Mouse (Mus musculus) cerebellum, adult 8-10 months (tissue): Measurements from ENCODE around the gene Dnajb12.

Experiments used
- DNase-seq: peaks from one replicate; pipeline ENCODE4 v3.0.0; 2022

The Dnajb12 gene

DNA sequence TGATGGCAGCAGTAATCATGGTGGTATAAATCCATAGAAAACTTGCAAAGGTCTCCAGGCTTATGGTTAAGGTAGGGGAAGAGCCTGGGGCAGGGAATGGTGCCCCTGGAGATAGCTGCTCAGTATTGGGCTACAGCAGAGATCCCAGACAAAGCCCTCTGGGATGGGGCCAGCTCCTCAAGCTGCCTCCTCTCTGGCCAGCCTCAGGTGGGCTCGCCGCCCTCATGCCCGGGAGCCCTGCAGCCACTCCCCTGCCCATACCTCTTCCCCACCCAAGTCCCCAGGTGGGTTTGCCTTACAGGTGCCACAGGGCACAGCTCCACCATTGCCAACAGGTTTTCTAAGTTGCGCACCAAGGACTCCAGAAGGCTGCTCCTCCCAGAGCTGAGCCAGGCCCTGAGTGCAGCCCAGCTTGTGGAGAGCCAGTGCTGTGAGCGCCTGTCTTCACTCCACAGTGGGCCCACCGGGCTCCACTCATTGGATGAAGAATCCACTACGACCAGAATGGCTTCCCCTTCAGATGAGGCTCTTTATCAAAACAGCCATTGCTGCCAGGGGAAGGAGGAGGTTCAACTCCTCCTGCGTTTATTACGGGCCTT is 18.9 kb downstream of the Dnajb12 start:
- no peak for DNase-seq

DNA sequence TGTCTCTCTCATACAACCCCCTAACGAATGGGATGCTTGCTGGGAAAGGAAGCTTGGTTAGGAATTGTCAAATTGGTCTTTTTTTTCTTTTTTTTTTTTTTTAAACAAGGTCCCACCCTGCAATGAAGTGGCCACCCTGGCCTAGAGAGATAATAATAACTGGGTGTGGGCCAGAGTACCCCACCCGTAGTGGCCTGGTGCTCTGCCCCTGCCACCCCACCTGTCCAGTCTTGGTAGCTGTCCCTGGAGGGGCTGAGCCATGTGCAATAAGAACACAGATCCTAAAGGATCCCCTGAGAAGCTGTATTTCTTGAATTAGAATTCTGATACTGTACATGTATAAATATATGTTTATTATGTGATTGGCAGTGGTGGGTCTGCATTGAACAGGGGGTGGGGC is 19.6 kb downstream of the Dnajb12 start:
- no peak for DNase-seq

DNA sequence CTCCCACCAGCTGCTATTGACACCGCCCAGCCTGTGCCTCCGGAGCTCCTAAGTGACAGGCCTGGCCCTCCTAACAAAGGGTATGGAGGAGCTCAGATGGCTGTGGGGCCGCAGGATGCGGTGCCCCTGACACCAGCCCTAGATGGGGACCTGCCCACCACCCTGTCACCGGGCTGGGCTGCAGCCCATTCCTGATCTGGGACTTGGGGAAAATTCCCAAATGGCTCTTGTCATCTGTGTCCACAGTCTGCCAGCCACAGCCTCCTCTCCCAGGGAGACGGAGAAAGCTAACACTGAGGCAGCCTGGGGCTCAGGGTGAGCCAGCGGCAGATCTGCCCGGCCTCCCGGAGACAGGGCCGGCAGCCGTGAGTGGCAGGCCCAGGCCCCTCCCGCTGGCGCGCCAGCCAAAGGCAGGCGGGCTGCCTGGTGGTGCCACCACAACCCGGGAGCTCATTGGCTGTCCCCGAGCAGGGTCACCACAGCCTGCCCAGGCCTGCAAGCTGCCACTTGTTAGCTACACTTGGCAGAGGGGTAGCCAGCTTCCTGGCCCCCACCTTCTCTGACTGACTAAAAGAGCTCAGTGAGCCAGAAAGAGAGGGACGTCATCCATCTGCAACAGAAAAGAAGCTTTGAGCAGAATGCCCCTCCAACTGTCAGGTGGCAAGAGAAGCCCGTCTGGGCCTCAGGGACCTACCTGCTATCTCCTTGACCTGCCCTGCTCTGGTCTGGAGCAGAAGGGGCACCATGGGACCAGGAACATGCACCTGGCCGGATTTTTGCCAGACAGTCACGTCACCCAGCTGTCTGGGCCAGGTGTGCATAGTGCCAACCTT is 20.2 kb downstream of the Dnajb12 start:
- DNase-seq, result peak; percentile 84

DNA sequence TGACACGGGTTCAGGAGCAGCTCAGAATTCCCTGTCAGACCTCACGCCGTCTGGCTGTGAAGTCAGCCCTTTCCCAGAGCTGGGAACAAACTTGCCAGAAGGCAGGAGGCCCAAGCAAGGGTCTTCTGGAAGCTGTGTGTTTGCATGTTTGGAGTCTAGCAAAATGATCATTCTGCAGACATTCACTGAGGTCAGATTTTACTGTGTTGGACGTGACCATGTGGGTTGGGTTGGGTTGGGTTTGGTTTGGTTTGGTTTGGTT is 20.7 kb downstream of the Dnajb12 start:
- no peak for DNase-seq

DNA sequence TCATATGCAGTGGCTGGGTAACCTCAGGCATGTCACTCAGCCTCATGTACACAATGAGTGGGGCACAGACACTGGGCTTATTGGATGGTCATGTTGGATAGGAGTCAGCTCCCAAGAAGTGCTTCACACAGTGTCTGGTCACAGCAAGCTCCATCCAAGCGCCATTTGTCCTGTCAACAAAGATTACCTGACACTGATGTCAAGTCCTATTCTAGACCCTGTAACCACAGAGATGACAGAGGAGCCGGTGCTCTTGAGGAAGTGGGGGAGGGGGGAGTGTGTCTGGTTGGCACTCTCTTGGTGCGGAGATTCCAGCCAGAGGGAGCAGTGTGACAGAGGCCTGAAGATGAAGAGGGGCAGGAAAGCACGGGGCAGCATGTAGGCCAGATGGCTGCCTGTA is 21.6 kb downstream of the Dnajb12 start:
- DNase-seq, result no peak

DNA sequence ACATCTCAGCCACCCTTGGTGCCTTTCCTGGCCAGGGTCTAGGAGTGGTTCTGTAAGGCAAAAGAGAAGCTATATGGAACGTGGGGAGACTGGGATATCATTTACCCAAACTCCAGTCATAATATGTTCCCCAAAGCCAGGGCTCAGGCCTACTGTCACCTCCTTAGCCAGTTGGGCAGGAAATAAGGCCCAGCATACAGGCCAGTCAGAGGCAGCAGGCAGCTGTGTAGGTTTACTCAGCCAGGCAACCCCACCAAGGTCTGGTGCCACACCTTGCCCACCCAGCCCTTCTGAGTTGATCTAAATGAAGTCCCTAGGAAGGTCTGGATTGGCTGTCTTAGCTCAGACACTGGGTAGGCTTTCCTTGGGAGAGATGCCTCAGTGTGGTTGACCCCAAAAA is 22.1 kb downstream of the Dnajb12 start:
- no peak for DNase-seq

DNA sequence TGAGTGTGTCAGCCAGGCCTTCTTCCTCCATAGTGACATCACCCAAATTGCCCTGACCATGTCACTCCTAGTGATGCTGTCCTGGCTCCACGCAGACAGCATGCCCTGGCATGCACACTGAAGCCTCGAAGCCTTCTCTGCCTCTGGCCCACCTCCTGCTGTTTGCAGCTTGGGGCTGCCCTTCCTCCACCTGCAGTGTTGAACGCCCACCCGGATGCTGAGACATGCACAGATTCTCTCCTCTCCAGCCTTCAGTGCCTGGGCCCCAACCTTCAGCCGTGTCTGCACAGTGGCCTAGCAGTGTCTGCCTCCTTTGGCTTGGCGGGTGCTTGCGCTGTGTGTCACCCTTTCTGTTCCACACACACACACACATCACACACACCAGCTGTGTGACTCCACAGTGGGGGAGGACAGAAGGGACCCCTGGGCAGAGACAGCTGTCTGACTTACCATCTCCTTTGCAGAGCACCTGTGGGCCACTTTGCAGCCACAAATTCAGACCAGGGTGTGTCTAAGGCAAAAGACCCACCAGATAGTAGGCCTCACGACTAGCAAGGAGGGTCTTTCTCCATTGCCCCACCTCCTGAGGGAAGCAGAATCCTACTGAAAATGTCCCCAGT is 22.7 kb downstream of the Dnajb12 start:
- no peak for DNase-seq

DNA sequence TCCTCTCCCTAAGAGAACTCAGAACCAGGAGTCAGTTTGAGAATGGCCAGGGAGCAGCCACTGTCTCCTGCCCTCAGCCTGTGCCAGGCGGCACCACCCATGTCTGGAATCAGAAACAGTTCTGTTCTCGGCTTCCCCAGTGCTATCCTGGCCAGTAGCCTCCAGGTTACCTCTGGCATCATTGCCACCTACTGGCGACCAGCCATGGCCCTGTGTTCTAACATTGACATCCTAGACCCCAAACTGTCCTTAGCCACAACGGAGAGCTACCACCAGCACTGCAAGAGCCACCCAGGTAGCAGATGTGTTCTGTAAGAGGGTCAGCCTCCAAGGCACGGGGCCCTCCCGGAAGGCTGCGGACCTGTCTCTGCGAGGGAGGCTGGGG is 23.2 kb downstream of the Dnajb12 start:
- no peak for DNase-seq

DNA sequence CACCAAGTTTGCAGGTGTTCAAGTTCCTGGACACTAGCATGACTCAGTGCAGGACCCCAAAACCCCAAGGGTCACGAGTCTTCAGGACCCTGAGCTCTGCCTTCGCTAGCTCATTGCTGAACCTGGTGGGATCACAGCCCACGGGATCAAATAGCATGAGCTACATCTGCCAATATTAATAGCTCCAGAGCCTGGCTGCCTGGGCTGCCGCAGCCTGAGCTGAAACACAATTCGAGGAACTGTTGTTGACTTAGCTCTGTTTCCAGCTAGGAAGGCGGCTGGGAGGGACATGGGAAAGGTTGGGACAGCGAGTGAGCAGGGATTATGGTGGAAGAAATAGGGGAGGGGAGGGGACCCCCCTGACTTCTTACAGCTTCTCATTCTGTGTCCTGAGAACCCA is 23.8 kb downstream of the Dnajb12 start:
- DNase-seq, result no peak

DNA sequence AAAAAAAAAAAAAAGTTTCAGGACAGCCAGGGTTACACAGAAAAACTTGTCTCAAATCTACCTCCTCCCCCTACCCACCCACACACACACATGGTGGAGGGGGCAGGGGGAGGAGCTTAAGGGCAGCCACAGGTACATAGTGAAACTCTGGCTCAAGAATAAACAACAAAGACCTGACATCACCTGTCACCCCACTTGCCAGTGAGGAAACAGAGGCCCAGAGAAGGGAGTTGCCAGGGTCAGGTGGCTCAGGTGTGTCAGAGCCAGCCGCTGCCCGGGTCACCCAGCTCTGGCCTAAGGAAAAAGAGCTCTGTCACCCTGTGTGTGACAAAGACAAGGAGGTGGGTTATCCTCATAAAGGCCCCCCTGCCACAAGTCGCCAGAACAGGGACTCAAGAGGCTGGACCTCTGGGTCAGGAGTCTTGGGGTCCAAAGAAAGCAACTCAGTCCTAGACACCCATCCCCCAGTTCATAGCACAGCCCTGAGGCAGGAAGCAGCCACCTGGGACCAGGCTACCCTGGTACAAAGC is 27.8 kb downstream of the Dnajb12 start:
- no peak for DNase-seq

DNA sequence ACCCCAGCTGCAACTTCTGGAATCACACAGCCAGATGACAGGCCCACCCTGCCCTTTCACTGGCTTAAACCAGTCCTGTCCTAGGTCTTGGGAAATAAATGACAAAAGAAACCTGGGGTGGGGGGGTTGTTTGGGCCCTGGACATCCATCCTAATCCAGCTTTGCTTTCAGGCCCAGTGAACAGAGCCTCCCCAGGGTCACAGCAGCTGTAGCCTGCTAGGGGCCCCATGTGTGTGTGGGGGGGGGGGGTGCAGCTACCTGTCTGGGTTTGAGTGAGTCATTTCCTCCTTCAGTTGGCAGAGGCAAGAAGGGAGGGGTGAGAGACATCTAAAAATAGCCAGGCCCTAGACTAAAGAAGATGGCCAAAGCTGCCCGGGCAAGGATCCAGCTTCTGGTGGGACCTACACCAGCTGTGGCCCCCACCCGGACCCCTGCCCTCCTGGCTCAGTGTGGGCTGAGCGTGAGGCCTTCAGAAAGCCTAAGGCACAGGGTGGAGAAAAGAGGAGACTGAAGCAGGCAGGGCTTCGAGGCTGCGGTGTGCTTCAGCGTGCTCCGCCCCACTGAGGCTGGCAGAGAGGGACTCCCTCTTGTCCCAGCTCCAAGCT is 28.4 kb downstream of the Dnajb12 start:
- no peak for DNase-seq

DNA sequence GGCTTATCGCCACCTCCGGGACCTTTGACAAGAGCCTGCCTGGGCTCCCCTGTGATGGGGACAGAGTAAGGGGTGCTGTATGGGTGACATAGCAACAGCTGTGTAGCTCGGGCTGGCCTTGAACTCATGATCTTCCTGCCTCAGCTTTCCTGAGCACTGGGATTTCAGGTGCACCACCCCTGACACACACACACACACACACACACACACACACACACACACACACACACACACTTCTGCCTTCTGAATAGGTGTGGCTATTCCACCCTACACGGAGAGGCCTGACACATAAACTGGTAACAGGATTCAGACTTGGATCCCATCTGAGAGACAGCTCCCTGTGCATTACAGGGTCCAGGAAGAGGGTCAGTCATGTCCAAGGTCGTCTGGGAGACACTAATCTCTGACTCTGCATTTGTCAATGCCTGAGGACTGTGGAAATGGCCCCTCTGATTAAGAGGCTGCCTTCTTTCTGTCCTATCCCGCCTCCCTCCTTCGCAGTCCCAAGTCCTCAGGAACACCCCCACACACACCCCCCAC is 29.5 kb downstream of the Dnajb12 start:
- no peak for DNase-seq

DNA sequence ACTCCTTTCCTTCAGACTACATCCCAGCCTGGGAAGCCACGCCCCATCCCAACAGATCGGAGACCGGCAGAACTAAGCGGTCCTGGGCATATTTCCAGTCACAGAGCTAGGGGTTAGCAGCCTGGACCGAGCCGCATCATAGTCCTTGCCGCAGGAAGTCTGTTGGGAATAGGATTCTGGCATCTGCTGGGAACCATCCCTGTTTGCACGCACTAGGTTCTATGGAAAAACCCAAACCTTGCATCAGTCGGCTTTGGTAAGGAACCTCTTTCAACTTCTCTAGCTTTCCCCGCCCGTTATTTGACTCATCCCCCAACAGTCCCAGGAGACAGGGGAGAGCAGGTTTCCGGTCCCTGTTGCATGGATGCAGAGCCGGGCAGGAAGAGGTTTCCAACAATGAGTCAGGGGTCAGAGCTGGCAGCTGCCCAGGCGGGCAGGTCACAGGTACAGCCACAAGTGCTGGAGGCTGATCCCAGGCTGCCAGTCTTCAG is 30.0 kb downstream of the Dnajb12 start:
- no peak for DNase-seq

DNA sequence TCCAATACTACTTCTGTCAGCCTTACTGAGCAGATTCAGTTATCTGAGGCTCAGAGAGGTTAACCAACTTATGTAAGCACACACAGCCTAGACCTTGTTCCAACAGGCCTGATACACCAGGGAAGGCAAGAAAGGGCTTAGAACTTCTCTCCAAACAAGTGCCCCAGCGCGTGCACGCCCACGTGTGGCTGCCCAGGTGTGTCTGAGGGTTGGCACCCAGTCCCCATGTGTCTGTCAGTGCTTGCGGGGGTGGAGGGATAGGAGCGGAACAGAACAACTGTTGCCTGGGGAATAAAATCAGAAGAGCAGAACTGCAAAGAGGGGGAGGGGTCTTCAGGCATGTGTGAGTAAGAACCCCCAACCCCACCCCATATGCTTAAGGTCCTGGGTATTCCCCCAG is 31.7 kb downstream of the Dnajb12 start:
- no peak for DNase-seq

DNA sequence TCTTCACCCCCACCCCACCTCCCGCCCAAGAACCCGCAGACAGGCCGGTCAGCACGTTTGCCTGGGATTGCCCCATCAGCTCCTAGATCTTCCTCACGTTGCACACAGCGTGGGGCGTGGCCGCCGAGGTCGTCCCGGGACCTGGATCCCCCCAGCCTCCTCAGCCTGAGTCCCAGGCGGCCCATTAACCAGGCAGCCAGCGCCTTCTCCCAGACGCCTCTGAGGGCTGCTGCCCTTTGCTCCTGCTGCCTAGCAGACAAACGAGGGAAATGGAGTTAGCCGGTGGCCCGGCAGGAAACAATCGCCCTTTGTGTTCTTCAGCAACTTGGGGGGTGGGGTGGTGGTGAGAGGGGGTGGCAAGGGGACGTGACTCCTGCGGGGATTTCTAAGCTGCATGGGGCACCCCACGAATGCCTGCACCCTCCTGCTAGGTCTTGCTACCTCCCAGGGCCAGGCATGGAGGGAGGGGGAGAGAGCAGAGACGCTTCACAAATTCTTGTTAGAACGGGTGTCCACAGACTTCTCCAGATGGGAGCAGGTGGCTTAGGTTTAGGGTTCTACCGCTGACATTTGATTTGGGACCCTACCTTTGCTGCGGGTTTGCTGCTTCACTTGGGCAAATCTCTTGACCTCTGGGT is 32.3 kb downstream of the Dnajb12 start:
- no peak for DNase-seq

DNA sequence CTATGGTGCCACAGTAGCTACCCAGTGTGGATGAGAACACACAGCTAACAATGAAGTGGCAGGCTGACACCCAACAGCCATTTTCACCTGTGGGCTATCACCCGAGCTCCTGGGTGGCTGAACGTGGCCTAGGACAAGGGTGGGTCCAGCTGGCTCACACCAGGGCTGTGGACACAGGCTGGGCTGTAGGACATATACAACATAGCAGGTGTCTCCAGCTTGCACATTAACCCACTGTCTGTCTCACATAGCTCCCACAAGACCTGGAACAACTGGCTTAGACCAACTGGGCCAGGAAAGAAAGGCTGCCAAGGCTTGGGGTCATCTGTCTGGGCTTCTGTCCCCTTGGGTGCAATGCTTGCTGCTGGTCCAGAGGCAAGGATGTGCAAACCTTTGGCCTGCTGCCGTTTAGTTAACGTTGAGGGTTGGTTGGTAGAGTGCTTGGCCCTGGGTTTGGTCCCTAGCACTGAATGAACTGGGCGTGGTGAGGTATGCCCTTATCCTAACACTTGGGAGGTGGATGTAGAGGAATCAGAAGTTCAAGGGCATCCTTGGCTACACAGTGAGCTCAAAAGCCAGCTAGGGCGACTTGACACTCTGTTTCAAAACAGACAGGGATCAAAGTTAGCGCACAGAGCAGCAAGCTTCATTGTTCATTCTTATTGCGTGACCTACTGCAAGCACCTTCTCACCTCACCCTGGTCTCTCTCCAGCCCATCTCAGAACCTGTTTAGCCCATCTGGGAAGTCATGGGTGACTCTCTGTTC is 36.0 kb downstream of the Dnajb12 start:
- no peak for DNase-seq

DNA sequence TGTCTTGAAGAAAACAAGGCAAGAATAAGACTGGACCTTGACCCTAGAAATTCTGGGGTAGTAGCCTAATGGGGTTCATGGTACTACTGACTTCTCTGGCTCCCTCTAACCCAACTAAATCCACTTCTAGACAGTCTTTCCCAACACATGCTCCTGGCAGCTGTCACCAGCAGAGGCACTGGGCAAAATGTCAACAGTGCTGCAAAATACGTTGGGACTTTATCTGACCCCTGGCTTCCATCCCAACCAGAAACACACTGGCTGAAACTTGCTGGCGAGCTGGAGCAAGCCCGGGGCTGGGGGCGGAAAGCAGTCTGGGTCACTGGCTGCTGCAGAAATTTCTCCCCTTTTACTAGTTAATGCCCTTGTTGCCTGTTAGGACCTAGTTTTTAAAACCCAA is 36.8 kb downstream of the Dnajb12 start:
- no peak for DNase-seq

DNA sequence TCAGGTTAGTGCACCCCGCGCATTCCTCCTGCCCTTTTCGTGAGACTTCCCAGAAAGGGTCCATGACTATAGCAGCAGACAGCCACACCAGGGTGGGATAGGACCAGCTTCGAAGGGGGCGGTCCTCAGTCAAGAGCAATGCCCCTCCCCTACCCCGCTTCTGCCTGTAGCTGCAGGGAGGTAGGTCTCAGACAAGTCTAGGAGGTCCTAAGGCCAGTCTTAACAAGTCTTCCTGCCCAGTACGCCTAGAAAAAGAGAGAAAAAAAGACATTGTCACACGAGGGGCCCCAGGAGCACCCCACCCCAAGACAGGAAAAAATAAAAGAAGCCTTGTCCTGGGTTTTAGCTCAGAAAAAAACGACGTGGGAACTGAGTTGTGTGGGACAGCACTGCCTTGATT is 37.3 kb downstream of the Dnajb12 start:
- no peak for DNase-seq

DNA sequence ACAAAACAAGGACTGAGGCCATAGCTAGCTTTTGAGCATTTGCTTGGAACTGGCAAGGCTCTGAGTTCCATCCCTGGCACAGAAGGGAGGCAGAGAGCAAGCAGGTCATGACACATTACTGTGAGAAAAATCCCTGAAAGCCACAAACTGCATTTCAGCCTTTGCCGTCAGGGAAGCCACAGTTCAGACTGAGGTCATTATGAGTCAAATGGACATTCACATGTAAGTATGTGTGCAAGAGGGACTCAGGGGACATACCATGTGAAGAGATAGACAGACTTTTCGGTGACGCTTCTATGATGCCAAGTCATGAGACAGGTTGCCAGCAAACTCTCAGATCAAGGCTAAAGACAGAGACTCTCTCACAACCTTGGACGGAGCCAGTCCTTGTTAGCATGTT is 38.8 kb downstream of the Dnajb12 start:
- no peak for DNase-seq

DNA sequence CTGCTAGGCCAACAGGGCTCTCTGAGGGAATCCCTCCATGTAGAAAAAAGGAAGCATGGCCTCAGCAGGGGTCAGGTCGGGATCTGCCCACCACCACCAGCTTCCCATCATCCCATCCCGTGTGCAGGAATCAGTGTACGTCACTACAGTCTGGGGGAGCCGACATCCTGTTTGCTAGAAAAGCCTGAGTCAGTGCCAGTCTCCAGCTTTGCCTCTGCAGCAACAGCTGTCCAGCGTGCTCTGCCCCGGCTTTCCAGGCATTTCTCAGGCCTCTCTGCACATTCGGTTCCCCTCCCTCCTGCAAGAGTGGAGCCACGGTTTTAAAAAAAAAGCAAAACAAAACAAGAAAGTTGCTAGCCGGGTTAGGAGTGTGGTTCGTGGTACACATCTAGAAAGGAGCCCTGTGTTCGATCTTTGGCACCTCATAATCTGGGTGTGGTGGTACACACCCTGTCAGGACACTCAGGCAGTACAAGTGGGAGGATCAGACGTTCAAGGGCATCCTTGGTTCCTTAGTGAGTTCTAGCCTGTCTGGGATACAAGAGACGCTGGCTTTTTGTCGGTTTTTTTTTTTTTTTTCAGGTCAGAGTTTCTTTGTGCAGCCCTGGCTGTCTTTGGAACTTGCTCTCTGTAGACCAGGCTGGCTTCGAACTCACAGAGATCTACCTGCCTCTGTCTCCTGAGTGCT is 40.3 kb downstream of the Dnajb12 start:
- DNase-seq, result no peak

DNA sequence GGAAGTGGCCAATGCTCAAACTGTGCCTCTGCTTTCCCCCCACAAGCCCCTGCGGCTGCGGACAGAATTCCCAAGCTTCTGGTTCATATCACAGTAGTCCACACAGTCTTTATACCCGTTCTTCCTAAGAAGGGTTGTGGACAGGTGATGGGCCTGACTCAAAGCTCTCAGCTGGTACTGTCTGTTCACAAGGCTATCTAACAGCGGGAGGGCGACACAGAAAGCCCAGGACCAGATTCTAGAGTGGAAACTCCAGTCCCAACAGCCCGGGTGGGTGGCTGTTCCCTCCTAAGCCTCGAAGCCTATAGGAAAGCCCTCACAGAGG is 41.1 kb downstream of the Dnajb12 start:
- DNase-seq, result no peak
